42 mouse cellular contexts compared by ENCODE assay signal in genomic region chr9:72936301-72936700, GRCm38 (mm10). TPM values are rescaled to one million over a fixed set of nuclear protein-coding genes. Genes with fewer than 3 reads are reported as not detected.
DNase-seq lines count a peak whose midpoint lies in the region; TF ChIP-seq lines count a peak whose summit lies in the region.
"Had no signal": no experiment of that assay in that cellular context is flagged by ENCODE, and none has a peak within 500 bp of the region (broad histone marks: within the 10 kb centered on the region; RNA-seq: fewer than 3 reads in every experiment).

No protein-coding gene starts in this region.

- no peak overlapping the region for H3K4me3 ChIP-seq in lung, adult 2 months (replicated peaks; ENCODE audit: extremely low read depth, low read depth, low read length)
- H3K4me3 ChIP-seq: erythroblast, embryonic 14.5 days; forebrain, embryonic 15.5 days; heart, embryonic 10.5 days; heart, embryonic 15.5 days; hindbrain, embryonic 12.5 days; limb, embryonic 13.5 days; megakaryocyte, embryonic 14.5 days; midbrain, embryonic 13.5 days; neural tube, embryonic 13.5 days had no signal

- 65% methylated on average over 2 of the region's 2 CpGs for WGBS in lung, adult 2 months

- DNase-seq in adrenal gland, postnatal 10 days, result peak; percentile 18
- no peak for DNase-seq in adrenal gland, adult (ENCODE audit: inconsistent age in 2 of 2, low spot score in 1 of 2)
- peak; percentile 81 for DNase-seq in heart, adult 11 months
- DNase-seq in heart, postnatal 14 days, result no peak
- peak; percentile 50 to 80 for DNase-seq in lung, adult 18-20 months
- no peak for DNase-seq in lung, adult 2 months
- peak; percentile 30 to 33 for DNase-seq in lung, postnatal 4 days
- no peak for DNase-seq in urinary bladder, postnatal 25 days (ENCODE audit: low spot score)
- DNase-seq: adrenal gland, postnatal 36 days; cerebellum, adult 18-20 months; cerebellum, postnatal 14 days; heart, postnatal 36 days; kidney, postnatal 14 days; thymus, postnatal 4 days had no signal

- no peak for TF ChIP-seq POLR2A in lung, adult 2 months (IDR thresholded peaks at IDR 0.05; ENCODE audit: borderline replicate concordance, extremely low read depth, low read depth, low read length)

- H3K4me1 ChIP-seq in lung, adult 2 months (ENCODE audit: control insufficient read depth, insufficient read depth, low read length), result no peaks in the 10 kb centered on the region
- H3K4me1 ChIP-seq: forebrain, embryonic 15.5 days; heart, embryonic 10.5 days; heart, embryonic 15.5 days; hindbrain, embryonic 12.5 days; limb, embryonic 13.5 days; megakaryocyte, embryonic 14.5 days; neural tube, embryonic 13.5 days had no signal

- no peak for TF ChIP-seq CTCF in lung, adult 2 months (IDR thresholded peaks at IDR 0.05; ENCODE audit: insufficient read depth, low read length)

- intact Hi-C loops in heart, postnatal 14 days (cut with DNase I), result no loop called here

RNA-seq across cellular contexts. Expression of gene Pygo1, which starts 10.9 kb away (rescaled TPM):
- 1 to 10 TPM; 3.5 to 5.0 TPM for total RNA-seq in adrenal gland, postnatal 10 days (2021)
- 1 to 10 TPM; 8.1 to 9.1 TPM for total RNA-seq in heart, postnatal 14 days (2021)
- 1.4 and 2.0 TPM in 2 replicates for polyA plus RNA-seq in lung, adult 2 months (2012; rRNA removed)
- total RNA-seq: CH12.LX; granulocyte monocyte progenitor cell, adult 5-6 weeks had no signal
- polyA plus RNA-seq: activated CD4-positive, CD25-positive, alpha-beta regulatory T cell, adult 4 months; erythroblast, embryonic 14.5 days had no signal

RNA-seq across cellular contexts. Expression of gene Dyx1c1, which starts 22.3 kb away (rescaled TPM):
- under 1 TPM; 0.66 to 0.85 TPM for total RNA-seq in adrenal gland, postnatal 10 days (2021)
- total RNA-seq in heart, postnatal 14 days (2021), result under 1 TPM; 0.17 to 0.72 TPM
- 1.2 and 1.7 TPM in 2 replicates for polyA plus RNA-seq in lung, adult 2 months (2012; rRNA removed)
- polyA plus RNA-seq: erythroblast, embryonic 14.5 days had no signal

RNA-seq across cellular contexts. Expression of gene Gm44503, which starts 22.4 kb away (rescaled TPM):
- under 1 TPM in 1 of 2 experiments, not detected in 1; 0.21 TPM for total RNA-seq in adrenal gland, postnatal 10 days (2021)
- under 1 TPM; 0.14 to 0.29 TPM for total RNA-seq in heart, postnatal 14 days (2021)
- polyA plus RNA-seq in lung, adult 2 months (2012; rRNA removed), result not detected in 2 replicates
- total RNA-seq: adrenal gland, postnatal 36 days; CH12.LX; gastrocnemius, adult 8-10 months; heart, postnatal 36 days; layer of hippocampus, postnatal 10 days; left cerebral cortex, adult 8-10 months; left cerebral cortex, postnatal 36 days had no signal
- polyA plus RNA-seq: activated CD4-positive, CD25-positive, alpha-beta regulatory T cell, adult 4 months; brain, embryonic 14.5 days; C2C12; cortical plate, adult 2 months; embryonic facial prominence, embryonic 14.5 days; forebrain, embryonic 15.5 days; heart, embryonic 10.5 days; heart, embryonic 15.5 days; hindbrain, embryonic 12.5 days; intestine, postnatal 0 days; kidney, embryonic 14.5 days; limb, embryonic 13.5 days; liver, embryonic 14.5 days; lung, embryonic 16.5 days; midbrain, embryonic 13.5 days; neural tube, embryonic 13.5 days; small intestine, adult 2 months; stomach, embryonic 14.5 days; testis, adult 2 months; thymus, postnatal 0 days had no signal

RNA-seq across cellular contexts. Expression of gene Ccpg1os, which starts 48.9 kb away (rescaled TPM):
- 10 to 100 TPM; 11.3 to 12.4 TPM for total RNA-seq in adrenal gland, postnatal 10 days (2021)
- 1 to 10 TPM; 3.7 to 5.0 TPM for total RNA-seq in heart, postnatal 14 days (2021)
- polyA plus RNA-seq in lung, adult 2 months (2012; rRNA removed), result 11.7 and 21.1 TPM in 2 replicates

RNA-seq across cellular contexts. Expression of gene Ccpg1, which starts 48.9 kb away (rescaled TPM):
- 10 to 100 TPM; 71.0 to 73.8 TPM for total RNA-seq in adrenal gland, postnatal 10 days (2021)
- 10 to 100 TPM; 61.8 to 71.3 TPM for total RNA-seq in heart, postnatal 14 days (2021)
- 16.9 and 28.1 TPM in 2 replicates for polyA plus RNA-seq in lung, adult 2 months (2012; rRNA removed)

Comparison
In these comparisons a context has a peak if more than half of its experiments do, and no peak if none do; other contexts are left out.
1. DNase-seq: peak in adrenal gland, postnatal 10 days (single experiment), heart, adult 11 months (single experiment), lung, adult 18-20 months (2 of 2) and lung, postnatal 4 days (2 of 2); none in adrenal gland, adult (0 of 2), heart, postnatal 14 days (0 of 2), lung, adult 2 months (single experiment) and urinary bladder, postnatal 25 days (single experiment).